Comparison of ENCODE assay signal across 11 mouse cellular contexts in the genomic region with DNA sequence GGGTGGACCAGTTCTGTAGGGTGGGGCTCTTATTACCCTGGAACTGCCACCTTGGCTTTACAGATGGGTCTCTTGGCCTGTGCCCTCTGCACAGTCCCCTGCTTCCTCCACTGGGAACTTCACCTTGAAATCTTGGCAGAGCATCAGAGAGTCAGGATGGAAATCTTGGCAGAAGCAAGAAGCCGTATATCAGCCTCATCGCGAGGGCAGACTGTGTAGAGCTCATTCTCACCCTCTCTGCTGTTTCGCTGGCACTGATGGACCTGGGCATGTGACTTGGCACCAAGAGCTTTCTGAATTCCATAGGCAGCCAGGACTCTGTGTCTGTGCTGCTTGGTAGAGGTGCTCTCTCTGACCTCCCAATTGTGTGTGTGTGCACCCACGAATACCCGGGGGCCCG. TPM values are rescaled to one million over a fixed set of nuclear protein-coding genes. Genes with fewer than 3 reads are reported as not detected.
DNase-seq lines count a peak whose midpoint lies in the region; ATAC-seq and TF ChIP-seq lines count a peak whose summit lies in the region.
"Had no signal": no experiment of that assay in that cellular context is flagged by ENCODE, and none has a peak within 500 bp of the region (broad histone marks: within the 10 kb centered on the region; RNA-seq: fewer than 3 reads in every experiment).

No protein-coding gene starts in this region.

- H3K9me3 ChIP-seq in forebrain, postnatal 0 days (ENCODE audit: low read length): no peaks in the 10 kb centered on the region
- H3K9me3 ChIP-seq in forebrain, embryonic 10.5 days: peaks cover 10% of the 10 kb centered on the region
- H3K9me3 ChIP-seq in neural tube, embryonic 13.5 days: no peaks in the 10 kb centered on the region
- H3K9me3 ChIP-seq: embryonic facial prominence, embryonic 12.5 days; midbrain, embryonic 10.5 days had no signal

- H3K36me3 ChIP-seq in forebrain, postnatal 0 days (ENCODE audit: insufficient read depth): peaks cover 9% of the 10 kb centered on the region; the same call in 1 of the 2 replicates
- H3K36me3 ChIP-seq in forebrain, embryonic 10.5 days (replicated peaks): peaks cover 79% of the 10 kb centered on the region
- peaks cover 26% of the 10 kb centered on the region for H3K36me3 ChIP-seq in neural tube, embryonic 13.5 days

- peak; percentile 79 for ATAC-seq in forebrain, postnatal 0 days
- ATAC-seq in neural tube, embryonic 13.5 days (ENCODE audit: low read depth): 0 out of 2 replicates have a peak, but pooled peaks have one; percentile 32
- ATAC-seq in megakaryocyte progenitor cell, adult 5-6 weeks (replicated peaks; ENCODE audit: poor library complexity): no peak

- H3K4me1 ChIP-seq in forebrain, postnatal 0 days (ENCODE audit: insufficient read depth): 0 out of 2 replicates have a peak, but pooled peaks cover 4% of the 10 kb centered on the region
- H3K4me1 ChIP-seq in forebrain, embryonic 10.5 days: no peaks in the 10 kb centered on the region
- H3K4me1 ChIP-seq in neural tube, embryonic 13.5 days (replicated peaks): no peaks in the 10 kb centered on the region
- H3K4me1 ChIP-seq: embryonic facial prominence, embryonic 12.5 days; midbrain, embryonic 10.5 days had no signal

- no peak overlapping the region for H3K4me3 ChIP-seq in forebrain, postnatal 0 days (ENCODE audit: low read depth, low read length)
- no peak overlapping the region for H3K4me3 ChIP-seq in forebrain, embryonic 10.5 days
- H3K4me3 ChIP-seq in neural tube, embryonic 13.5 days: no peak overlapping the region
- H3K4me3 ChIP-seq: embryonic facial prominence, embryonic 12.5 days; midbrain, embryonic 10.5 days had no signal

- 53% methylated on average over 7 of the region's 7 CpGs for WGBS in forebrain, postnatal 0 days
- WGBS in forebrain, embryonic 10.5 days: 93% methylated on average over 7 of the region's 7 CpGs
- WGBS in neural tube, embryonic 13.5 days: 81% methylated on average over 7 of the region's 7 CpGs

- H3K27me3 ChIP-seq in forebrain, postnatal 0 days (ENCODE audit: insufficient read depth, low read length): no peaks in the 10 kb centered on the region
- no peaks in the 10 kb centered on the region for H3K27me3 ChIP-seq in forebrain, embryonic 10.5 days (ENCODE audit: poor library complexity, severe bottlenecking)
- no peaks in the 10 kb centered on the region for H3K27me3 ChIP-seq in neural tube, embryonic 13.5 days
- H3K27me3 ChIP-seq: embryonic facial prominence, embryonic 12.5 days had no signal

- H3K4me2 ChIP-seq in forebrain, postnatal 0 days (ENCODE audit: low read depth): no peak overlapping the region
- H3K4me2 ChIP-seq in neural tube, embryonic 13.5 days: no peak overlapping the region
- H3K4me2 ChIP-seq: embryonic facial prominence, embryonic 12.5 days had no signal

- H3K9ac ChIP-seq in forebrain, postnatal 0 days: no peak overlapping the region
- no peak overlapping the region for H3K9ac ChIP-seq in neural tube, embryonic 13.5 days
- H3K9ac ChIP-seq: embryonic facial prominence, embryonic 12.5 days had no signal

- DNase-seq in forebrain, postnatal 0 days: peak; percentile 50
- DNase-seq in forebrain, embryonic 10.5 days (ENCODE audit: extremely low spot score, low spot score): no peak
- no peak for DNase-seq in neural tube, embryonic 10.5 days (ENCODE audit: extremely low spot score, low spot score)
- peak; percentile 66 to 72 for DNase-seq in cerebellum, postnatal 36 days
- DNase-seq in skeletal muscle tissue, adult 2 months (ENCODE audit: low read depth, low spot score): peak; percentile 64
- no peak for DNase-seq in embryo, embryonic 10.5 days (ENCODE audit: low spot score)
- DNase-seq: B cell, adult 2 months had no signal

- no peak overlapping the region for H3K27ac ChIP-seq in forebrain, postnatal 0 days (ENCODE audit: low read depth, low read length)
- no peak overlapping the region for H3K27ac ChIP-seq in forebrain, embryonic 10.5 days
- H3K27ac ChIP-seq in neural tube, embryonic 13.5 days (replicated peaks): no peak overlapping the region
- H3K27ac ChIP-seq: embryonic facial prominence, embryonic 12.5 days; midbrain, embryonic 10.5 days had no signal

- TF ChIP-seq CTCF in forebrain, postnatal 0 days (IDR thresholded peaks at IDR 0.05; ENCODE audit: low read depth): no peak

RNA-seq across cellular contexts. Expression of a gene that starts 59.6 kb away (rescaled TPM):
- total RNA-seq in forebrain, postnatal 0 days (2014; rRNA removed): 42.2 and 49.0 TPM in 2 replicates
- polyA plus RNA-seq in forebrain, postnatal 0 days (2015; fragmentation: Nextera tagmentation; extraction: Ambion mirVana): 25.5 and 35.6 TPM in 2 replicates
- polyA plus RNA-seq in forebrain, embryonic 10.5 days (2016; fragmentation: Nextera tagmentation; extraction: Ambion mirVana): 77.3 and 84.4 TPM in 2 replicates
- polyA plus RNA-seq in neural tube, embryonic 13.5 days (2015; fragmentation: Nextera tagmentation; extraction: Ambion mirVana): 51.7 and 60.6 TPM in 2 replicates
- 70.6 and 78.4 TPM in 2 replicates for total RNA-seq in megakaryocyte progenitor cell, adult 5-6 weeks (2015)
- total RNA-seq in megakaryocyte progenitor cell, adult 5-6 weeks (2017): 51.1 and 64.7 TPM in 2 replicates

Comparison
In these comparisons a context has a peak if more than half of its experiments do, and no peak if none do; other contexts are left out.
1. DNase-seq: peak in forebrain, postnatal 0 days (single experiment), cerebellum, postnatal 36 days (2 of 2) and skeletal muscle tissue, adult 2 months (single experiment); none in forebrain, embryonic 10.5 days (single experiment), neural tube, embryonic 10.5 days (single experiment) and embryo, embryonic 10.5 days (single experiment).